Mouse (Mus musculus): ENCODE measurements around the gene Slc12a1.

GRCm38 (mm10) chr2:125276692-125277091, 124.4 kb downstream of the Slc12a1 start:
- TF ChIP-seq CTCF (IDR thresholded peaks at IDR 0.05; ENCODE audit: borderline replicate concordance, control insufficient read depth, extremely low read depth, insufficient read depth, low read length, poor library complexity) (no peak), POLR2A (IDR thresholded peaks at IDR 0.05; ENCODE audit: control insufficient read depth, extremely low read depth, insufficient read depth, low read length, poor library complexity) (no peak)

Measured in thymus, adult 2 months (tissue).